In genomic region chr1:157443723-157444561, GRCm38 (mm10) we compare ENCODE assay signal across 8 mouse cellular contexts. TPM values are rescaled to one million over a fixed set of nuclear protein-coding genes. Genes with fewer than 3 reads are reported as not detected.
A peak's percentile ranks its signal among the peaks of the same experiment; 100 is the strongest.
DNase-seq lines count a peak whose midpoint lies in the region; ATAC-seq and TF ChIP-seq lines count a peak whose summit lies in the region.

No protein-coding gene starts in this region.

- no peak for TF ChIP-seq POLR2A in kidney, adult 2 months (IDR thresholded peaks at IDR 0.05; ENCODE audit: low read depth, low read length)

- no peak for ATAC-seq in embryonic facial prominence, embryonic 13.5 days (ENCODE audit: insufficient number of reproducible peaks, insufficient read depth, low FRiP score, low TSS enrichment, low read depth)

- peaks cover 3% of the 10 kb centered on the region; the same call in 1 of the 2 replicates for H3K4me1 ChIP-seq in kidney, adult 2 months (ENCODE audit: control insufficient read depth, insufficient read depth, low read length)
- peaks cover 24% of the 10 kb centered on the region for H3K4me1 ChIP-seq in embryonic facial prominence, embryonic 13.5 days
- H3K4me1 ChIP-seq in hindbrain, embryonic 10.5 days (replicated peaks), result peaks cover 88% of the 10 kb centered on the region
- H3K4me1 ChIP-seq in midbrain, embryonic 10.5 days, result peaks cover 87% of the 10 kb centered on the region

- no peaks in the 10 kb centered on the region for H3K36me3 ChIP-seq in kidney, adult 2 months (ENCODE audit: control insufficient read depth, insufficient read depth, low read length)
- no peaks in the 10 kb centered on the region for H3K36me3 ChIP-seq in embryonic facial prominence, embryonic 13.5 days
- no peaks in the 10 kb centered on the region for H3K36me3 ChIP-seq in hindbrain, embryonic 10.5 days
- no peaks in the 10 kb centered on the region for H3K36me3 ChIP-seq in midbrain, embryonic 10.5 days

- DNase-seq in kidney, adult 2 months, result no peak
- no peak for DNase-seq in kidney, adult 18-20 months
- DNase-seq in hindbrain, embryonic 10.5 days (ENCODE audit: low spot score), result no peak
- no peak for DNase-seq in midbrain, embryonic 10.5 days (ENCODE audit: low spot score)
- no peak for DNase-seq in embryo, embryonic 10.5 days (ENCODE audit: low spot score)
- DNase-seq in layer of hippocampus, postnatal 10 days (ENCODE audit: low spot score in 2 of 2), result no peak
- DNase-seq in urinary bladder, postnatal 4 days (ENCODE audit: low spot score in 2 of 2), result no peak

- H3K4me2 ChIP-seq in embryonic facial prominence, embryonic 13.5 days, result peak overlapping the region; percentile 26

- WGBS in kidney, adult 2 months, result 56% methylated on average over 19 of the region's 19 CpGs
- 28% methylated on average over 19 of the region's 19 CpGs for WGBS in embryonic facial prominence, embryonic 13.5 days
- WGBS in hindbrain, embryonic 10.5 days, result 28% methylated on average over 19 of the region's 19 CpGs
- WGBS in midbrain, embryonic 10.5 days, result 15% methylated on average over 19 of the region's 19 CpGs

- no peak overlapping the region for H3K9ac ChIP-seq in embryonic facial prominence, embryonic 13.5 days

- H3K4me3 ChIP-seq in kidney, adult 2 months (ENCODE audit: insufficient read depth, low read depth, low read length), result no peak overlapping the region
- no peak overlapping the region for H3K4me3 ChIP-seq in embryonic facial prominence, embryonic 13.5 days
- peak overlapping the region; percentile 28 for H3K4me3 ChIP-seq in hindbrain, embryonic 10.5 days
- H3K4me3 ChIP-seq in midbrain, embryonic 10.5 days, result peak overlapping the region; percentile 32

- TF ChIP-seq CTCF in kidney, adult 2 months (conservative IDR thresholded peaks at IDR 0.05; ENCODE audit: insufficient read depth, insufficient read length, low read depth, low read length), result no peak

- no peaks in the 10 kb centered on the region for H3K9me3 ChIP-seq in embryonic facial prominence, embryonic 13.5 days
- H3K9me3 ChIP-seq in hindbrain, embryonic 10.5 days, result no peaks in the 10 kb centered on the region
- H3K9me3 ChIP-seq in midbrain, embryonic 10.5 days (replicated peaks), result no peaks in the 10 kb centered on the region

- no peaks in the 10 kb centered on the region for H3K27me3 ChIP-seq in kidney, adult 2 months (replicated peaks; ENCODE audit: control insufficient read depth, insufficient read depth, low read length)
- H3K27me3 ChIP-seq in embryonic facial prominence, embryonic 13.5 days, result peaks cover 33% of the 10 kb centered on the region
- H3K27me3 ChIP-seq in hindbrain, embryonic 10.5 days (ENCODE audit: insufficient read depth, poor library complexity, severe bottlenecking), result peaks cover 29% of the 10 kb centered on the region
- peaks cover 44% of the 10 kb centered on the region for H3K27me3 ChIP-seq in midbrain, embryonic 10.5 days (ENCODE audit: low read depth, poor library complexity, severe bottlenecking)

- H3K27ac ChIP-seq in kidney, adult 2 months (ENCODE audit: insufficient read depth, low read depth, low read length), result peak overlapping the region; percentile 67
- H3K27ac ChIP-seq in embryonic facial prominence, embryonic 13.5 days, result peak overlapping the region; percentile 11; the same call in 1 of the 2 replicates
- H3K27ac ChIP-seq in hindbrain, embryonic 10.5 days, result peak overlapping the region; percentile 90
- peak overlapping the region; percentile 90 for H3K27ac ChIP-seq in midbrain, embryonic 10.5 days (replicated peaks)

RNA-seq across cellular contexts. Expression of gene Cryzl2, which starts 14.4 kb away (rescaled TPM):
- 412 and 442 TPM in 2 replicates for polyA plus RNA-seq in kidney, adult 2 months (2012; rRNA removed)
- polyA plus RNA-seq in embryonic facial prominence, embryonic 13.5 days (2015; fragmentation: Nextera tagmentation; extraction: Ambion mirVana), result 9.3 and 12.4 TPM in 2 replicates
- 7.9 and 8.3 TPM in 2 replicates for polyA plus RNA-seq in hindbrain, embryonic 10.5 days (2016; fragmentation: Nextera tagmentation; extraction: Ambion mirVana)
- polyA plus RNA-seq in midbrain, embryonic 10.5 days (2016; fragmentation: Nextera tagmentation; extraction: Ambion mirVana), result 6.4 and 7.3 TPM in 2 replicates
- total RNA-seq in layer of hippocampus, postnatal 10 days (2021), result 1 to 10 TPM; 5.0 to 5.5 TPM

RNA-seq across cellular contexts. Expression of gene Rasal2, which starts 31.5 kb away (rescaled TPM):
- polyA plus RNA-seq in kidney, adult 2 months (2012; rRNA removed), result 3.4 and 4.0 TPM in 2 replicates
- 9.9 and 10.4 TPM in 2 replicates for polyA plus RNA-seq in embryonic facial prominence, embryonic 13.5 days (2015; fragmentation: Nextera tagmentation; extraction: Ambion mirVana)
- 11.2 and 18.5 TPM in 2 replicates for polyA plus RNA-seq in hindbrain, embryonic 10.5 days (2016; fragmentation: Nextera tagmentation; extraction: Ambion mirVana)
- polyA plus RNA-seq in midbrain, embryonic 10.5 days (2016; fragmentation: Nextera tagmentation; extraction: Ambion mirVana), result 8.8 and 16.5 TPM in 2 replicates
- total RNA-seq in layer of hippocampus, postnatal 10 days (2021), result 10 to 100 TPM; 45.4 to 48.3 TPM

Comparison
In these comparisons a context has a peak if more than half of its experiments do, and no peak if none do; other contexts are left out.
1. H3K27ac ChIP-seq: peak in every context shown above with its lines; median percentile 90 in hindbrain, embryonic 10.5 days; 90 in midbrain, embryonic 10.5 days; 67 in kidney, adult 2 months; 11 in embryonic facial prominence, embryonic 13.5 days.
2. H3K4me3 ChIP-seq: peak in hindbrain, embryonic 10.5 days (single experiment) and midbrain, embryonic 10.5 days (single experiment); none in kidney, adult 2 months (single experiment) and embryonic facial prominence, embryonic 13.5 days (single experiment).
3. RNA of gene Cryzl2, which starts 14.4 kb away (polyA plus RNA-seq): 412 to 442 TPM in kidney, adult 2 months; 9.3 to 12.4 TPM in embryonic facial prominence, embryonic 13.5 days, 7.9 to 8.3 TPM in hindbrain, embryonic 10.5 days and 6.4 to 7.3 TPM in midbrain, embryonic 10.5 days; every median in the first group is over 10 times any median in the second.